Mouse (Mus musculus) hindbrain, embryonic 16.5 days (tissue): ENCODE measurements around the gene 3110009E18Rik. TPM values are rescaled to one million over a fixed set of nuclear protein-coding genes. Genes with fewer than 3 reads are reported as not detected.

Experiments used
- ATAC-seq: fragments of 200-750 bp; cut with Nextera tagmentation; 2 replicates; pipeline ENCODE4 v1.8.0; 2017; ENCODE audit warnings: moderate TSS enrichment, moderate library complexity
- H3K27ac ChIP-seq: fragments of 300-500 bp; sonication (generic); 2 replicates; pipeline ENCODE4 v1.5.1; 2014; ENCODE audit warnings: low read depth, mild to moderate bottlenecking, control low read depth, low read length, moderate library complexity
- H3K27me3 ChIP-seq: fragments of 300-500 bp; sonication (generic); replicated peaks from 2 replicates; pipeline ENCODE4 v1.6.1; 2014; ENCODE audit warnings: low read length; ENCODE audit not compliant: control insufficient read depth, insufficient read depth
- H3K36me3 ChIP-seq: fragments of 300-500 bp; sonication (generic); 2 replicates; pipeline ENCODE4 v1.6.1; 2014; ENCODE audit warnings: mild to moderate bottlenecking, low read length, moderate library complexity, mixed read lengths; ENCODE audit not compliant: control insufficient read depth, insufficient read depth
- H3K4me1 ChIP-seq: fragments of 300-500 bp; sonication (generic); 2 replicates; pipeline ENCODE4 v1.6.1; 2014; ENCODE audit warnings: low read depth, low read length; ENCODE audit not compliant: control insufficient read depth, insufficient read depth
- H3K4me2 ChIP-seq: fragments of 300-500 bp; sonication (generic); 2 replicates; pipeline ENCODE4 v1.6.1; 2014; ENCODE audit warnings: mild to moderate bottlenecking, low read length, control low read depth, moderate library complexity
- H3K4me3 ChIP-seq: fragments of 300-500 bp; sonication (generic); 2 replicates; pipeline ENCODE4 v1.5.1; 2014; ENCODE audit warnings: mild to moderate bottlenecking, low read length, control low read depth, moderate library complexity
- H3K9ac ChIP-seq: fragments of 300-500 bp; sonication (generic); 2 replicates; pipeline ENCODE4 v1.6.1; 2014; ENCODE audit warnings: low read depth, mild to moderate bottlenecking, control low read depth, low read length, moderate library complexity
- H3K9me3 ChIP-seq: fragments of 300-500 bp; sonication (generic); 2 replicates; pipeline ENCODE4 v1.6.1; 2014; ENCODE audit warnings: mild to moderate bottlenecking, low read length, moderate library complexity; ENCODE audit not compliant: control insufficient read depth
- WGBS: fragments of 180-500 bp; shearing (Covaris S2); extraction: QIAGEN DNeasy Blood & Tissue Kit; methylation state at CpG from one replicate; pipeline ENCODE4 v1.1.7; 2014; 5-methylcytosine and 5-hydroxymethylcytosine counted together
- polyA plus RNA-seq: library from polyadenylated mRNA; unstranded; fragments of >200 nt; fragmentation: Nextera tagmentation; extraction: Ambion mirVana; gene quantifications from 2 replicates; pipeline ENCODE4 v1.2.1, GENCODE M21; 2015

3110009E18Rik gene
- polyA plus RNA-seq, 1 experiment from 2014 or later: 13.3 TPM

- Histone ChIP-seq H3K36me3 (no peaks in the 10 kb centered on the region), H3K27ac (no peak overlapping the region), H3K27me3 (no peaks in the 10 kb centered on the region), H3K4me1 (no peaks in the 10 kb centered on the region), H3K9me3 (no peaks in the 10 kb centered on the region), H3K9ac (no peak overlapping the region), H3K4me2 (no peak overlapping the region), H3K4me3 (no peak overlapping the region)
- WGBS: 33% methylated on average over 1 of the region's 1 CpGs
- no peak for ATAC-seq
Observed at GRCm38 (mm10) chr1:120155325-120155724, 34.3 kb downstream of the 3110009E18Rik start.

- no peak overlapping the region for H3K4me2 ChIP-seq
- no peak overlapping the region for H3K27ac ChIP-seq
- H3K4me1 ChIP-seq: no peaks in the 10 kb centered on the region
- no peaks in the 10 kb centered on the region for H3K9me3 ChIP-seq
- H3K9ac ChIP-seq: no peak overlapping the region
- H3K27me3 ChIP-seq: no peaks in the 10 kb centered on the region
- H3K36me3 ChIP-seq: no peaks in the 10 kb centered on the region
- no peak overlapping the region for H3K4me3 ChIP-seq
- 89% methylated on average over 9 of the region's 9 CpGs for WGBS
- ATAC-seq: no peak
Observed at GRCm38 (mm10) chr1:120158474-120159127, 37.6 kb downstream of the 3110009E18Rik start.

GRCm38 (mm10) chr1:120161502-120161901 is 40.5 kb downstream of the 3110009E18Rik start:
- H3K9ac ChIP-seq: no peak overlapping the region
- no peak overlapping the region for H3K27ac ChIP-seq
- H3K4me3 ChIP-seq: no peak overlapping the region
- no peak overlapping the region for H3K4me2 ChIP-seq
- WGBS: 93% methylated on average over 5 of the region's 5 CpGs
- H3K4me1 ChIP-seq: no peaks in the 10 kb centered on the region
- H3K36me3 ChIP-seq: no peaks in the 10 kb centered on the region
- ATAC-seq: no peak
- H3K27me3 ChIP-seq: no peaks in the 10 kb centered on the region
- H3K9me3 ChIP-seq: no peaks in the 10 kb centered on the region

GRCm38 (mm10) chr1:120162616-120163015 is 41.6 kb downstream of the 3110009E18Rik start:
- Histone ChIP-seq H3K4me3 (no peak overlapping the region), H3K9me3 (no peaks in the 10 kb centered on the region)

GRCm38 (mm10) chr1:120168016-120168415 is 47.0 kb downstream of the 3110009E18Rik start:
- WGBS: 65% methylated on average over 4 of the region's 4 CpGs
- H3K4me3 ChIP-seq: no peak overlapping the region
- no peaks in the 10 kb centered on the region for H3K36me3 ChIP-seq
- H3K4me1 ChIP-seq: no peaks in the 10 kb centered on the region
- no peaks in the 10 kb centered on the region for H3K9me3 ChIP-seq
- H3K9ac ChIP-seq: no peak overlapping the region
- H3K27ac ChIP-seq: no peak overlapping the region
- H3K27me3 ChIP-seq: no peaks in the 10 kb centered on the region
- ATAC-seq: no peak
- no peak overlapping the region for H3K4me2 ChIP-seq

More at GRCm38 (mm10) chr1:120162616-120163015, 41.6 kb downstream of the 3110009E18Rik start:
- WGBS: 71% methylated on average over 1 of the region's 1 CpGs
- Histone ChIP-seq H3K27ac (no peak overlapping the region), H3K4me1 (no peaks in the 10 kb centered on the region), H3K36me3 (no peaks in the 10 kb centered on the region), H3K4me2 (no peak overlapping the region), H3K27me3 (no peaks in the 10 kb centered on the region), H3K9ac (no peak overlapping the region)
- ATAC-seq: no peak

GRCm38 (mm10) chr1:120168674-120169073 is 47.7 kb downstream of the 3110009E18Rik start:
- no peak overlapping the region for H3K27ac ChIP-seq
- H3K4me1 ChIP-seq: no peaks in the 10 kb centered on the region
- no peak overlapping the region for H3K9ac ChIP-seq
- no peak overlapping the region for H3K4me2 ChIP-seq
- H3K9me3 ChIP-seq: no peaks in the 10 kb centered on the region
- WGBS: 87% methylated on average over 7 of the region's 7 CpGs
- ATAC-seq: no peak
- no peak overlapping the region for H3K4me3 ChIP-seq
- no peaks in the 10 kb centered on the region for H3K36me3 ChIP-seq
- no peaks in the 10 kb centered on the region for H3K27me3 ChIP-seq

GRCm38 (mm10) chr1:120170307-120170706 is 49.3 kb downstream of the 3110009E18Rik start:
- no peaks in the 10 kb centered on the region for H3K36me3 ChIP-seq
- no peak for ATAC-seq
- H3K9ac ChIP-seq: no peak overlapping the region
- no peak overlapping the region for H3K4me3 ChIP-seq
- H3K4me1 ChIP-seq: no peaks in the 10 kb centered on the region
- no peak overlapping the region for H3K27ac ChIP-seq
- H3K9me3 ChIP-seq: no peaks in the 10 kb centered on the region
- no peak overlapping the region for H3K4me2 ChIP-seq
- WGBS: 88% methylated on average over 7 of the region's 7 CpGs
- H3K27me3 ChIP-seq: no peaks in the 10 kb centered on the region

- ATAC-seq: peak; percentile 81
- no peaks in the 10 kb centered on the region for H3K27me3 ChIP-seq
- 56% methylated on average over 5 of the region's 5 CpGs for WGBS
- H3K27ac ChIP-seq: no peak overlapping the region
- H3K4me2 ChIP-seq: no peak overlapping the region
- H3K4me1 ChIP-seq: peaks cover 5% of the 10 kb centered on the region
- no peaks in the 10 kb centered on the region for H3K36me3 ChIP-seq
- H3K9ac ChIP-seq: no peak overlapping the region
- no peaks in the 10 kb centered on the region for H3K9me3 ChIP-seq
- H3K4me3 ChIP-seq: no peak overlapping the region
Observed at GRCm38 (mm10) chr1:120171819-120172521, 51.0 kb downstream of the 3110009E18Rik start.

GRCm38 (mm10) chr1:120174991-120175390 is 54.0 kb downstream of the 3110009E18Rik start:
- Histone ChIP-seq H3K9me3 (no peaks in the 10 kb centered on the region), H3K27ac (no peak overlapping the region), H3K9ac (no peak overlapping the region), H3K4me1 (peaks cover 5% of the 10 kb centered on the region), H3K36me3 (no peaks in the 10 kb centered on the region), H3K4me2 (no peak overlapping the region), H3K4me3 (no peak overlapping the region), H3K27me3 (no peaks in the 10 kb centered on the region)
- 83% methylated on average over 4 of the region's 4 CpGs for WGBS
- ATAC-seq: no peak
